Mouse (Mus musculus): ENCODE measurements around the gene Akap3. TPM values are rescaled to one million over a fixed set of nuclear protein-coding genes. Genes with fewer than 3 reads are reported as not detected.

Gene Akap3
- 0.09 and 0.11 TPM in 2 replicates for polyA plus RNA-seq (2016; fragmentation: Nextera tagmentation; extraction: Ambion mirVana)

DNA sequence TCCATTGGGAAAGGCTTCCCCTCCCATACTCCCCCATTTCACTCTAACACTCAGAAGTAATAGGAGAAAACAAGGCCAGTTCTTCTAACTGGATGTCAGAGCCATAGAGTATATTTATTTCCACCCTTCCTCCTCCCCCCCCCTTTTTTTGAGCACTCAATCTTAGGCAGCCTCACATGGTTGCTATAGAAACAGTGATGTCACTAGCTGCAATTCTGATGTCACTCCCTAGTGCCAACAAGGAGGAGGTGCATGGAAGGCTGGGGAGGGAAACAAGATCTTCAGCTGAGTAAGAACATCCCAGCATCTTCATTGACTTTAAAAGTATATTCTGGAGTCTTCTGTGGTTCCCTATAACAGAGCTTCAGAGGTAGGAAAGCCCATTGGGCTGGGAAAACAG lies at the start of gene Akap3:
Akap3 (plus strand) TSS at position 218 of the 400 bp plus-strand sequence.
- no peaks in the 10 kb centered on the region for H3K9me3 ChIP-seq (replicated peaks)
- H3K36me3 ChIP-seq, result no peaks in the 10 kb centered on the region
- peaks cover 12% of the 10 kb centered on the region for H3K4me1 ChIP-seq
- H3K27ac ChIP-seq (replicated peaks), result no peak within 1 kb of the TSS
- no peak for DNase-seq (ENCODE audit: low spot score)
- no peak within 1 kb of the TSS for H3K4me3 ChIP-seq
- peaks cover 6% of the 10 kb centered on the region; the same call in 1 of the 2 replicates for H3K27me3 ChIP-seq (ENCODE audit: low read depth, poor library complexity, severe bottlenecking)

DNA sequence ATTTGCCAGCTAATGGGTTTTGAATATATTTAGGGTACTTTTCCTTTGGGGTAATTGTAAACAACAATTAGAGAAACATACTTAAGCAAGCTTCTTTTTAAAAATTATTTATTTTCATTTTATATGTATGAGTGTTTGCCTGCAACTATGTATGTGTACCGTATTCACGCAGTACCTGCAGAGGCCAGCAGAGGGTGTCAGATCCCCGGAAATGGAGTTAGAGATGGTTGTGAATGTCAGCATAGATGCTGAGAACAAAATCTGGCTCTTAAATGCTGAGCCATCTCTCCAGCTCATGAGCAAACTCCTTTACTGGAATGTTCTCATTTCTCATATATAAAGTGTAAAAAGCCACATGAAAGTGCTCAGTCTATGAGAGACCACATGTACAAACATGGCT lies 46.1 kb upstream of the Akap3 start:
- H3K27ac ChIP-seq (replicated peaks), result no peak overlapping the region
- 83% methylated on average over 3 of the region's 3 CpGs for WGBS
- H3K36me3 ChIP-seq, result no peaks in the 10 kb centered on the region
- no peaks in the 10 kb centered on the region for H3K9me3 ChIP-seq (replicated peaks)
- no peaks in the 10 kb centered on the region for H3K27me3 ChIP-seq (ENCODE audit: low read depth, poor library complexity, severe bottlenecking)
- H3K4me1 ChIP-seq, result peaks cover 10% of the 10 kb centered on the region
- no peak overlapping the region for H3K4me3 ChIP-seq
- no peak for DNase-seq (ENCODE audit: low spot score)

DNA sequence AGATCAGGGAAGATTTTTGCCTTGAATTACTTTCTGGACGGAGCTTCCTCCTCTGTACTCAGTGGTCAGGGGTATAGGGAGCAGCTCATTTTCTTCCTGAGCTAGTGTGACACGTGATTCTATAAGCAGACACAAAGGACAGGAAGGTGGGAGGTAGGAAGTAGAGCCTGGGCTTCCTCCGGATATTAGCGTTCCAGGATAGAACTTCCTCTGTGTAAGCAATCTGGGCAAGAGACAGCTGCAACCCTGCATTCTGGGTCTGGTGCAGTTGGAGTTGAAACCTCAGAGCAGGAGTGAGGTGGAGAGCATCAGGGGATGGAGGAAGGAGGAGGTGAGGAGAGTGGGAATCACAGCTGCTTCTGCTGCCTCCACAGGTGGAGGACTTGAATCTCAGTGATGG lies 44.8 kb upstream of the Akap3 start:
- H3K27ac ChIP-seq (replicated peaks), result no peak overlapping the region
- H3K36me3 ChIP-seq, result no peaks in the 10 kb centered on the region
- H3K4me1 ChIP-seq, result 0 out of 2 replicates have a peak, but pooled peaks cover 3% of the 10 kb centered on the region
- no peak overlapping the region for H3K4me3 ChIP-seq
- H3K27me3 ChIP-seq (ENCODE audit: low read depth, poor library complexity, severe bottlenecking), result no peaks in the 10 kb centered on the region
- no peaks in the 10 kb centered on the region for H3K9me3 ChIP-seq (replicated peaks)
- DNase-seq (ENCODE audit: low spot score), result no peak
- 81% methylated on average over 4 of the region's 4 CpGs for WGBS

DNA sequence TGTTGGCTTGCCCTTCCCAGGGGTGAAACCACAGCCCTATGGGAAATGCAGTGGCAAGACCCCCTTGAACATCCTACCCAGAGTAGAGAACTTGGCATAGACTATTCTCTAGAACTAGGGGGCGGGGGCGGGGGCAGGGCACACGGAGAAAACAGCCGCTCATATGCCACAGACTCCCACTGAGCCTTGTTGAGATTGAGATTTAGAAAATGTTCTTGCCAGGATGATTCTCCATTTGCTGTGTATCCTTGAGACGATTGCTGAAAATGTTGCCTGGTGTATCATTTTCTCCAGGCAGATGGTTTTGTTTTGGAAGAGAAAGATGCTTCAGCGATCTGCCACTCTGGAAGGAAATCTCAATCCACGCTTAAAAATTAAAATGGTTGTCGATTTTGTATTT lies 44.3 kb upstream of the Akap3 start:
- Histone ChIP-seq H3K36me3 (no peaks in the 10 kb centered on the region), H3K27ac (replicated peaks) (no peak overlapping the region), H3K9me3 (replicated peaks) (no peaks in the 10 kb centered on the region), H3K27me3 (ENCODE audit: low read depth, poor library complexity, severe bottlenecking) (no peaks in the 10 kb centered on the region), H3K4me1 (no peaks in the 10 kb centered on the region), H3K4me3 (no peak overlapping the region)
- DNase-seq (ENCODE audit: low spot score), result no peak
- 86% methylated on average over 8 of the region's 8 CpGs for WGBS

DNA sequence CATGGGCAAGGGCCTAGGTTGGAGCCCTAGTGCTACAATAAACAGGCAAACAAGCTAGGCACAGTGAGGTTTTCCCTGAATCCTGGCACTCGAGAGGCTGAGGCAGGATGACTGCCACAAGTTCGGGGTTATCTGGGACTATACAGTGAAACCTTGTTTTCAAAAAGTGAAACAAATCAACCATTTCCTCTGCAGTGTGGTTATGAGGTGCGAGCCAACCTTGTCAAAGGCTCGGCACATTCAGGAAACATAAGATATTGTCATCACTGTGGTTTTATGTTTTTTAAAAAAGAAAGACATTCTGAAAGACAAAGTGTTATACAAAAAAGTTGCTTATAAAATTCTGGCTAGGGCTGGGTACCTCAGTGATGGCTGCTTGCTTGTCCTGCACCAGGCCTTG lies 41.4 kb upstream of the Akap3 start:
- no peak overlapping the region for H3K4me3 ChIP-seq
- peaks cover 4% of the 10 kb centered on the region; the same call in 1 of the 2 replicates for H3K4me1 ChIP-seq
- DNase-seq (ENCODE audit: low spot score), result no peak
- no peaks in the 10 kb centered on the region for H3K9me3 ChIP-seq (replicated peaks)
- H3K27me3 ChIP-seq (ENCODE audit: low read depth, poor library complexity, severe bottlenecking), result no peaks in the 10 kb centered on the region
- no peak overlapping the region for H3K27ac ChIP-seq (replicated peaks)
- no peaks in the 10 kb centered on the region for H3K36me3 ChIP-seq
- 90% methylated on average over 4 of the region's 4 CpGs for WGBS

DNA sequence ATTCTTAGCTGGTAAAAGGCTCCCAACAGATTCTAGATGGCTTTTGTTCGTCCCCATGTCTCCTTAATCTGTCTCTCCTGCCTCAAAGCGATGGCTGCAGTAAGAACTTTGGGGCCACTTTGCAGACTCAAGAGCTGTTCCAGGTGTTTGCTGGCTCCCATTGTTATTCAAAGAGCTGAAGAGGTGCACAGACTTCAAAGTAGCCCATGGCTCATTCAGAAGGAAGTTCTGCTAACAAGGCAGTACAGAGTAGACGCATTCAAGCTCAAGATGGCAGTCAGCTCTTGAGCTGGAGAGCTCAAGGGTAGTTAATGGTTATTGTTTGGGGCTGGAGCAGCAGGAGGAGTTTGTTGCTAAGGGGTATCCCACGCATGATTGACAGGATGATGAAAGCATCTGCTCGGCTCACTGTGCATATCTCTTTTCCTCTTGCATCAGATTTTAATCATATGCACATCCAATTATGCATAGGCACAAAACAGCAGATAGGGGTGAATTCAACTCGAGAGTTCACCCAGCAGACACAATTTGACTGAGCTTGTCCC lies 37.6 kb upstream of the Akap3 start:
- no peak overlapping the region for H3K27ac ChIP-seq (replicated peaks)
- H3K4me3 ChIP-seq, result no peak overlapping the region
- H3K36me3 ChIP-seq, result peaks cover 20% of the 10 kb centered on the region
- peaks cover 4% of the 10 kb centered on the region; the same call in 1 of the 2 replicates for H3K4me1 ChIP-seq
- no peaks in the 10 kb centered on the region for H3K27me3 ChIP-seq (ENCODE audit: low read depth, poor library complexity, severe bottlenecking)
- 79% methylated on average over 6 of the region's 6 CpGs for WGBS
- H3K9me3 ChIP-seq (replicated peaks), result no peaks in the 10 kb centered on the region
- no peak for DNase-seq (ENCODE audit: low spot score)

DNA sequence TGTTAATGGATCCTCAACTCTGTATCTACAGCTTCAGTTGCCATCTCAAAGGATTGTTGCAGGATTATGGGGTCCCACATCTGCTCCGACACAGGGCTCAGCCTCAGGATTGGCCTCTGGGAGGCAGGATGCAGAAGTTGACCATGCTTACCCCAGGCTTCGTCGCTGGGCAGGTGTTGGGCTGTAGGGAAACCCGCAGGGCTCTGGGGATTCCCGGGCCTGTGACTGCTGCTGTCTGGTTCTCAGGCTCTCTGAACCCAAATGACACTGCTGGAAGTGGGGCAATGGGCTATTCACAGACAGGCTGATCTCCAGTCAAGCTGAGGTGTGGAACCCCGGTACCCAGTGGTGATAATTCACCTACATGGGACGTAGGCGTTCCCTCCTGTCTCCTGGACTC lies 36.6 kb upstream of the Akap3 start:
- no peaks in the 10 kb centered on the region for H3K27me3 ChIP-seq (ENCODE audit: low read depth, poor library complexity, severe bottlenecking)
- 95% methylated on average over 8 of the region's 8 CpGs for WGBS

DNA sequence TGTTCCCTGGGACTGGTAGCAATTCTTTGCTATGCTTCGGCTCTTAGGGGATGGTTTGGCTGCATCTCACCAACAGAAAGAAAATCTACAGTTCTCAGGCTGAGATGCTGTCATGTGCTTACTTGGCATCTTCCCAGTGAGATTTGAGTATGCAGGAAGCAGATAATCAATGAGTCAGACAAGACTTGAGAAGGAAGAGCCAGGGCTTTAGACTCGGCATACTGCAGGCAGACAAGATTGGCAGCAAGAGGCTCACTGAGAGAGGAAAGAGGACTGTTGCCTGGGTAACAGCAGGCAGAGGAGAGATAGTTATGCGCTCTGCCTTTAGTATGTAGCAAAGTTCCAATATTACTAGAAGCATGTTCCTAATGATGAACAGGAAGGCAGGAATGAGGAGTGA lies 29.8 kb upstream of the Akap3 start:
- WGBS, result 87% methylated on average over 3 of the region's 3 CpGs
- Histone ChIP-seq H3K4me3 (no peak overlapping the region), H3K4me1 (no peaks in the 10 kb centered on the region), H3K27me3 (ENCODE audit: low read depth, poor library complexity, severe bottlenecking) (no peaks in the 10 kb centered on the region), H3K9me3 (replicated peaks) (no peaks in the 10 kb centered on the region), H3K27ac (replicated peaks) (no peak overlapping the region), H3K36me3 (peaks cover 97% of the 10 kb centered on the region)
- no peak for DNase-seq (ENCODE audit: low spot score)

More for the DNA sequence above, 36.6 kb upstream of the Akap3 start:
- no peaks in the 10 kb centered on the region for H3K9me3 ChIP-seq (replicated peaks)
- H3K36me3 ChIP-seq, result peaks cover 31% of the 10 kb centered on the region
- no peak overlapping the region for H3K27ac ChIP-seq (replicated peaks)
- H3K4me1 ChIP-seq, result peaks cover 4% of the 10 kb centered on the region; the same call in 1 of the 2 replicates
- no peak overlapping the region for H3K4me3 ChIP-seq
- DNase-seq (ENCODE audit: low spot score), result no peak

DNA sequence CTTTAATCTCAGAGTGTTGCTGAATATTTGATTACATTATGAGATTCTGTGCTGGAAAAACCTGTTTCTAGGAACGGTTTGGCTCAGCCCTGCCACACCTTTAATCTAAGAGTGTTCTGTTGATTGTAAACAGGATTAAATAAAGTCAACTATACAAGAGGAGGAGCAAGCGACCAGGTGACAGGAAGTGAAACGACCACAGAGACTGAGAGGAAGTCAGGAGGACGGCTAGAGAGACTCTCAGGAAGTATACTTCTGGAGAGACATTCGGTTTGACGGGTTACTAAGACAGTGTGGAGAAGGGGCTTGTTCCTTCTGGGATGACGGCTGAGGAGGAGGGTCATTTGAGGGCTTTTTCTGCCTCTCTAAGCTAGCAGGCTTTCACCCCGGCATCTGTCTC lies 16.3 kb upstream of the Akap3 start:
- Histone ChIP-seq H3K9me3 (replicated peaks) (no peaks in the 10 kb centered on the region), H3K36me3 (peaks cover 98% of the 10 kb centered on the region), H3K27me3 (ENCODE audit: low read depth, poor library complexity, severe bottlenecking) (no peaks in the 10 kb centered on the region), H3K27ac (replicated peaks) (no peak overlapping the region), H3K4me3 (no peak overlapping the region), H3K4me1 (no peaks in the 10 kb centered on the region)
- 90% methylated on average over 8 of the region's 8 CpGs for WGBS
- no peak for DNase-seq (ENCODE audit: low spot score)

DNA sequence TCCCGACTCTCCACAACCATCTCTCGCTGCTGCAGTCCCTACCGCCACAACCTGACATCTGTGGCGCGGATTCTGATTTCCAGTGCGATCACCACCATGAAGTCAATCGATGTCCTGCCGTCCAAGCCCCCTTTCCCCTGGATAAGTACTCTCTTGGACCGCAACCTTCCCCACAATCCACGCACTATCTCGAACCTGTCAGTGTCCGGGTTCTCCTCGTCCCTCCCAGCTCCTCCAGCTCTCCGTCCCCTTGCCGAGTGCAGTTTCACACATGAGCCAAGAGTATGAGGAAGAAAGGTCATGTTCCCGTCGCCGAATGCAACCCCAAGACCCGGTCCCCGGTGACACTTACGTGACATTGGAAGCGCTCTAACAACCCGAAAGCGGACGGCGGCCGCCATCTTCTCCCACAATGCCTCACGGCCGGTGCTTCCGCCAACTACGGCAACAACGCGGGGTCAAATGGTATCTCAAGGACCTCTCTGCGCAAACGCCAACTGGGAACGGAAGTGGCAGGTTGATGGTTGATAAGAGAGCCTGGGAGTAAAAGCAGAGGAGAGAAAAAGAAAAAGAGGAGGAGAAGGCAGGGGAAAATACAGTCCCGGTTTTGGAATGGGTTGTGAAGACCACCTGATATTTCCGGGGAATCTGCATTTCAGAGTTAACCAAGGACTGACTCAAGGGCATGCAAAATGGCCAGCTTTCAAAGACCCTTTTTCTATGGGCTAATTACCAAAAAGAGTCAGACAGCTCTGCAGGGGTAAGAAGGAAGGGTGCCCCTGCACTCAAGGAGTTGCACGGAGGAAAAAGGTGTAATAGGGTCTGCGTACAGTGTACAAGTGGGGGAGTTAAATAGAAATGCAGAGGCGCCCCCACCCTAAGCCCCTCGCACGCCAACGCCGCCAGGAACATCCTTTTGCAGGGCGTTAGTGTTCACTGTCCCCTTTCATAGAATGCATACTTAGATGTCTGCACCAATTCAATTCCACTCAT lies 3.9 kb upstream of the Akap3 start, which contains the start of gene Ndufa9:
Ndufa9 (minus strand) TSS at position 425 of the 993 bp plus-strand sequence.
- peaks cover 18% of the 10 kb centered on the region for H3K4me1 ChIP-seq
- H3K4me3 ChIP-seq, result peak within 1 kb of the TSS; percentile 92
- peak within 1 kb of the TSS; percentile 88 for H3K27ac ChIP-seq (replicated peaks)
- DNase-seq (ENCODE audit: low spot score), result peak; percentile 94
- 6% methylated on average over 46 of the region's 46 CpGs for WGBS
- H3K36me3 ChIP-seq, result peaks cover 8% of the 10 kb centered on the region
- H3K27me3 ChIP-seq (ENCODE audit: low read depth, poor library complexity, severe bottlenecking), result peaks cover 6% of the 10 kb centered on the region; the same call in 1 of the 2 replicates
- no peaks in the 10 kb centered on the region for H3K9me3 ChIP-seq (replicated peaks)

DNA sequence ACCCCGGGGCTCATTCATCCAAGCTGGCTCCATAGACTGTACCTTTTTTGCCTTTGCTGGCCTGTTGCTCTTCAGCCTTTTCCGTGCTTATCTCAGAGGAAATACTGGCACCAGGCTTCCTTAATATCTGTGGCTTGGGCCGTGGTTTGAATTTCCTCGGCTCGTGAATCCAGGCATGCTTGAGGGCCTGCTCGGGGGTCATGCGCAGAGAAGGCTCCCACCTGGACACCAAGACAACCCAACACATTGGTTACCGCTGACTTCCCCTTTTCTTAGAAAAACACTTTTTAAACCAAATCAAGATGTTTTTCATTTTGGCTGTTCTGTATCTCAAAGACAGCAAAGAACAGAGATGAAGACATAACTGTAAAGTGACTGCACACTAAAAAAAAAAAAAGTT lies 24.2 kb downstream of the Akap3 start:
- no peak for DNase-seq (ENCODE audit: low spot score)
- Histone ChIP-seq H3K4me3 (no peak overlapping the region), H3K27ac (replicated peaks) (no peak overlapping the region), H3K36me3 (no peaks in the 10 kb centered on the region), H3K4me1 (no peaks in the 10 kb centered on the region), H3K27me3 (ENCODE audit: low read depth, poor library complexity, severe bottlenecking) (no peaks in the 10 kb centered on the region), H3K9me3 (replicated peaks) (no peaks in the 10 kb centered on the region)
- WGBS, result 92% methylated on average over 8 of the region's 8 CpGs

DNA sequence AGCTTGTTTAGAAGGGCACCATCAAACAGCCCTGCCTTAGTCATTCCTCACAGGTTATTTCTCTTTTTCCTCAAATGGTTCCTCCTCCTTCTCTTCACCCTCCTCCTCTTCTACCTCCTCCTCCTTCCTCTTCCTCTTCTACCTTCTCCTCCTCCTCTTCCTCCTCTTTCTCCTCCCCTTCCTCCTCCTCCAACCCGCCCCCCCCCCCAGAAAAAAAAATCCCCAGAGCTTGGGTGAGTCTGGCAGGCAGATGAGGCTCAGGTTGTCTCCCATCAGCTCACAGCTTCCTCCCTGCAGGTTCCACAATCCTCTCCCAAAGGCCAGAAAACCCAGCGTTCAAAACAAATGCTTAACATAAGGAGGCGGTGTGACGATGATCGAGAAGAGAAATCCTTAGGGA lies 54.5 kb downstream of the Akap3 start:
- no peaks in the 10 kb centered on the region for H3K27me3 ChIP-seq (ENCODE audit: low read depth, poor library complexity, severe bottlenecking)
- H3K27ac ChIP-seq (replicated peaks), result no peak overlapping the region
- no peaks in the 10 kb centered on the region for H3K4me1 ChIP-seq
- H3K4me3 ChIP-seq, result no peak overlapping the region
- no peak for DNase-seq (ENCODE audit: low spot score)
- H3K36me3 ChIP-seq, result no peaks in the 10 kb centered on the region
- WGBS, result 77% methylated on average over 4 of the region's 5 CpGs
- no peaks in the 10 kb centered on the region for H3K9me3 ChIP-seq (replicated peaks)

DNA sequence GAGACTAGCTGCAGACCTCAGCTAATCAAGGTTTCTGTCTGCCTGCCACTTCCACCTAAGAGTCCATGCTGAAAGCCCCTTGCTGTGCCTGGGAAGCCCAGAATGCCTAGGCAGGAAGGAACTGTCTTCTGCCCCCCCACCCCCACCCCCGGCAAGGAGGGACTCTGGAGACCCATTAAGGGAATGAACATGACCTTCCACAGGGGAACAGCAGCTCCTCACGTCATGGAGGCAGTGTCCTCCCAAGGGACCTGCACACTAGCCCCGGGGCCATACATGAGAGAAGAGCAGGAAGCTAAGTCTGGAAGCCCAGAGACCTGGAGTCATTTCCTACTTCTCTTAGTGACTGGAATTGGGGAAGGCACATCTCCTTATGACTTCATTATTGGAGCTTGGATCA lies 55.0 kb downstream of the Akap3 start:
- Histone ChIP-seq H3K27me3 (ENCODE audit: low read depth, poor library complexity, severe bottlenecking) (no peaks in the 10 kb centered on the region), H3K9me3 (replicated peaks) (no peaks in the 10 kb centered on the region), H3K27ac (replicated peaks) (no peak overlapping the region), H3K4me3 (no peak overlapping the region), H3K4me1 (no peaks in the 10 kb centered on the region), H3K36me3 (no peaks in the 10 kb centered on the region)
- no peak for DNase-seq (ENCODE audit: low spot score)
- WGBS, result 80% methylated on average over 3 of the region's 3 CpGs
